Mouse (Mus musculus) stomach, embryonic 14.5 days (tissue): ENCODE data around the gene Gpatch8. TPM values are rescaled to one million over a fixed set of nuclear protein-coding genes. Genes with fewer than 3 reads are reported as not detected.

Source experiments
- ATAC-seq: fragments of 200-750 bp; cut with Nextera tagmentation; 2 replicates; pipeline ENCODE4 v1.8.0; 2017; ENCODE audit warnings: low read depth, moderate TSS enrichment; ENCODE audit not compliant: insufficient number of reproducible peaks, insufficient read depth, low FRiP score
- H3K27ac ChIP-seq: fragments of 300-500 bp; sonication (generic); 2 replicates; pipeline ENCODE4 v1.5.1; 2014; ENCODE audit warnings: mild to moderate bottlenecking, low read length, moderate library complexity, mixed read lengths
- H3K27me3 ChIP-seq: fragments of 300-500 bp; sonication (generic); 2 replicates; pipeline ENCODE4 v1.6.1; 2014; ENCODE audit warnings: low read length, control low read depth, mixed read lengths; ENCODE audit not compliant: control insufficient read depth, insufficient read depth
- H3K36me3 ChIP-seq: fragments of 300-500 bp; sonication (generic); 2 replicates; pipeline ENCODE4 v1.6.1; 2014; ENCODE audit warnings: mild to moderate bottlenecking, control low read depth, low read length, moderate library complexity, mixed read lengths; ENCODE audit not compliant: control insufficient read depth, insufficient read depth
- H3K4me1 ChIP-seq: fragments of 300-500 bp; sonication (generic); 2 replicates; pipeline ENCODE4 v1.6.1; 2014; ENCODE audit warnings: low read length, control low read depth, mixed read lengths; ENCODE audit not compliant: control insufficient read depth, insufficient read depth
- H3K4me2 ChIP-seq: fragments of 300-500 bp; sonication (generic); replicated peaks from 2 replicates; pipeline ENCODE4 v1.6.1; 2014; ENCODE audit warnings: low read depth, low read length, control low read depth
- H3K4me3 ChIP-seq: fragments of 300-500 bp; sonication (generic); 2 replicates; pipeline ENCODE4 v1.5.1; 2014; ENCODE audit warnings: low read depth, low read length, control low read depth
- H3K9ac ChIP-seq: fragments of 300-500 bp; sonication (generic); replicated peaks from 2 replicates; pipeline ENCODE4 v1.6.1; 2014; ENCODE audit warnings: low read depth, mild to moderate bottlenecking, control low read depth, low read length, moderate library complexity, mixed read lengths
- H3K9me3 ChIP-seq: fragments of 300-500 bp; sonication (generic); 2 replicates; pipeline ENCODE4 v1.6.1; 2016; ENCODE audit warnings: low read depth, low read length, control low read depth; ENCODE audit not compliant: control insufficient read depth
- WGBS: fragments of 180-500 bp; shearing (Covaris S2); extraction: QIAGEN DNeasy Blood & Tissue Kit; methylation state at CpG from one replicate; pipeline ENCODE4 v1.1.7; 2014; 5-methylcytosine and 5-hydroxymethylcytosine counted together
- polyA plus RNA-seq: library from polyadenylated mRNA; unstranded; fragments of >200 nt; fragmentation: Nextera tagmentation; extraction: Ambion mirVana; gene quantifications from 2 replicates; pipeline ENCODE4 v1.2.1, GENCODE M21; 2014

Gene Gpatch8
- polyA plus RNA-seq, 1 experiment from 2014 or later = 64.7 TPM

DNA sequence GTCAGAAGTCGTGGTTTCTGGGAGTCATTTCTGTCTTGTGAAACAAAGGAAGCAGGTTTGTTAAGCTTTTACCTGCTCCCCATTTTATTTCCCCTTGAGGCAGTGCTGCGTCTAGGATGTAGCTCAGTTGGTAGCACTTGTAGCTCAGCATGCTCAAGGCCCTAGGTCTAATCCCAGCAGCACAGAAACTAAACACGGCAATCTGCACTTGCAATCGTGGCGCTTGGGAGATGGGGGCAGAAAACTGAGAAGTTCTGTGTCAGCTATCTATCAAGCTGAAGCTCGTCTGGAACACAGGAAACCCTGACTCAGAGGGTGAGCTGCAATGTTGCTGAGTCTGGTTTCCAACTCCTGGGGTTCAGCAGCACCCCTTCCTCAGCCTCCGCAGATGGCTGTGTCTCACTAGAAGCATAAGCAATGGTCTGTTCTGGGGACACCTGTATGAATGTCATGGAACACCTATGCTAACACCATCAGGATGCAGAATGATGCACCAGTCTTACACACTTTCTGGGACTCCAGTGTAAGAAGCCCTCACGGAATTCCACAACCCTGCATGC lies 127.1 kb downstream of the Gpatch8 start:
- Histone ChIP-seq H3K27ac (no peak overlapping the region), H3K36me3 (peaks cover 2% of the 10 kb centered on the region; the same call in 1 of the 2 replicates), H3K4me3 (no peak overlapping the region; the same call in 1 of the 2 replicates), H3K4me2 (no peak overlapping the region), H3K9me3 (no peaks in the 10 kb centered on the region), H3K9ac (no peak overlapping the region), H3K4me1 (peaks cover 9% of the 10 kb centered on the region; the same call in 1 of the 2 replicates), H3K27me3 (no peaks in the 10 kb centered on the region)
- 65% methylated on average over 8 of the region's 8 CpGs for WGBS
- ATAC-seq = no peak

Other genes starting within 250 kb of the Gpatch8 start
- 77.3 and 87.2 TPM in 2 replicates for gene Ubtf, start 236.7 kb downstream of the Gpatch8 start, polyA plus RNA-seq
- gene Slc4a1, start 190.2 kb downstream of the Gpatch8 start, polyA plus RNA-seq = 4.2 and 4.6 TPM in 2 replicates
- gene Rundc3a, start 163.0 kb downstream of the Gpatch8 start, polyA plus RNA-seq = 7.9 and 9.7 TPM in 2 replicates
- gene Slc25a39, start 148.4 kb downstream of the Gpatch8 start, polyA plus RNA-seq = 215 and 216 TPM in 2 replicates
- gene Grn, start 126.1 kb downstream of the Gpatch8 start, polyA plus RNA-seq = 112 and 122 TPM in 2 replicates
- gene Fam171a2, start 108.7 kb downstream of the Gpatch8 start, polyA plus RNA-seq = 7.1 and 8.0 TPM in 2 replicates
- 6.4 and 7.5 TPM in 2 replicates for gene Itga2b, start 86.3 kb downstream of the Gpatch8 start, polyA plus RNA-seq
- gene Gm11627, start 23.1 kb upstream of the Gpatch8 start, polyA plus RNA-seq = 15.9 and 18.9 TPM in 2 replicates
- 30.5 and 30.6 TPM in 2 replicates for gene Fzd2, start 48.0 kb upstream of the Gpatch8 start, polyA plus RNA-seq
- gene Meioc, start 107.3 kb upstream of the Gpatch8 start, polyA plus RNA-seq = 0.80 and 1.2 TPM in 2 replicates
- gene Ccdc43, start 141.4 kb upstream of the Gpatch8 start, polyA plus RNA-seq = 39.5 and 47.1 TPM in 2 replicates
- gene Adam11, start 205.0 kb upstream of the Gpatch8 start, polyA plus RNA-seq = 5.5 and 6.8 TPM in 2 replicates